20 mouse cellular contexts compared by ENCODE assay signal in genomic region chr10:74181921-74182320, GRCm38 (mm10).
DNase-seq lines count a peak whose midpoint lies in the region; ATAC-seq lines count a peak whose summit lies in the region.
"Had no signal": no experiment of that assay in that cellular context is flagged by ENCODE, and none has a peak within 500 bp of the region (broad histone marks: within the 10 kb centered on the region; RNA-seq: fewer than 3 reads in every experiment).

No protein-coding gene starts in this region.

- no peak overlapping the region for H3K4me3 ChIP-seq in neural tube, embryonic 12.5 days
- H3K4me3 ChIP-seq in neural tube, embryonic 14.5 days (ENCODE audit: low read depth, low read length) = no peak overlapping the region
- H3K4me3 ChIP-seq in forebrain, embryonic 10.5 days = no peak overlapping the region
- H3K4me3 ChIP-seq: embryonic facial prominence, embryonic 13.5 days; embryonic facial prominence, embryonic 15.5 days; erythroblast, embryonic 14.5 days; forebrain, embryonic 13.5 days; forebrain, embryonic 15.5 days had no signal

- no peak overlapping the region for H3K4me2 ChIP-seq in neural tube, embryonic 12.5 days (replicated peaks)
- no peak overlapping the region for H3K4me2 ChIP-seq in neural tube, embryonic 14.5 days (ENCODE audit: low read depth, low read length)
- H3K4me2 ChIP-seq: embryonic facial prominence, embryonic 13.5 days; embryonic facial prominence, embryonic 15.5 days; forebrain, embryonic 13.5 days; forebrain, embryonic 15.5 days had no signal

- H3K9ac ChIP-seq in neural tube, embryonic 12.5 days = no peak overlapping the region
- no peak overlapping the region for H3K9ac ChIP-seq in neural tube, embryonic 14.5 days (replicated peaks; ENCODE audit: low read depth, low read length)
- H3K9ac ChIP-seq: embryonic facial prominence, embryonic 13.5 days; embryonic facial prominence, embryonic 15.5 days; forebrain, embryonic 13.5 days; forebrain, embryonic 15.5 days; forebrain, postnatal 0 days had no signal

- no peaks in the 10 kb centered on the region for H3K36me3 ChIP-seq in neural tube, embryonic 12.5 days
- H3K36me3 ChIP-seq in neural tube, embryonic 14.5 days (ENCODE audit: control insufficient read depth, insufficient read depth, low read length) = no peaks in the 10 kb centered on the region
- H3K36me3 ChIP-seq in forebrain, embryonic 10.5 days (replicated peaks) = no peaks in the 10 kb centered on the region
- H3K36me3 ChIP-seq: embryonic facial prominence, embryonic 13.5 days; embryonic facial prominence, embryonic 15.5 days; forebrain, embryonic 15.5 days had no signal

- ATAC-seq in neural tube, embryonic 12.5 days (ENCODE audit: low FRiP score, low read depth) = peak; percentile 81
- peak; percentile 69 for ATAC-seq in neural tube, embryonic 14.5 days (ENCODE audit: low read depth)
- ATAC-seq: forebrain, embryonic 13.5 days; forebrain, embryonic 15.5 days; forebrain, postnatal 0 days had no signal

- WGBS in neural tube, embryonic 12.5 days = 57% methylated on average over 3 of the region's 3 CpGs
- 56% methylated on average over 3 of the region's 3 CpGs for WGBS in neural tube, embryonic 14.5 days
- 78% methylated on average over 3 of the region's 3 CpGs for WGBS in forebrain, embryonic 10.5 days

- H3K9me3 ChIP-seq in neural tube, embryonic 12.5 days = no peaks in the 10 kb centered on the region
- H3K9me3 ChIP-seq in neural tube, embryonic 14.5 days (ENCODE audit: control insufficient read depth, low read length) = no peaks in the 10 kb centered on the region
- H3K9me3 ChIP-seq in forebrain, embryonic 10.5 days = no peaks in the 10 kb centered on the region
- H3K9me3 ChIP-seq: embryonic facial prominence, embryonic 13.5 days; embryonic facial prominence, embryonic 15.5 days; forebrain, embryonic 13.5 days; forebrain, embryonic 15.5 days had no signal

- DNase-seq in neural tube, embryonic 10.5 days (ENCODE audit: extremely low spot score, low spot score) = no peak
- DNase-seq in adrenal gland, postnatal 25 days = no peak
- DNase-seq in forebrain, embryonic 10.5 days (ENCODE audit: extremely low spot score, low spot score) = no peak
- DNase-seq: adrenal gland, adult 2 months; adrenal gland, postnatal 10 days; adrenal gland, postnatal 36 days; cerebellum, adult 11-12 months; cerebellum, adult 2 months; cerebellum, adult 9-10 months; cerebellum, postnatal 10 days; cerebellum, postnatal 36 days; embryo, embryonic 11 days; forebrain, postnatal 0 days had no signal

- H3K27ac ChIP-seq in neural tube, embryonic 12.5 days = no peak overlapping the region
- H3K27ac ChIP-seq in neural tube, embryonic 14.5 days (ENCODE audit: low read depth, low read length) = no peak overlapping the region
- no peak overlapping the region for H3K27ac ChIP-seq in forebrain, embryonic 10.5 days
- H3K27ac ChIP-seq: embryonic facial prominence, embryonic 13.5 days; embryonic facial prominence, embryonic 15.5 days; forebrain, embryonic 13.5 days; forebrain, embryonic 15.5 days had no signal

- H3K4me1 ChIP-seq in neural tube, embryonic 12.5 days = no peaks in the 10 kb centered on the region
- no peaks in the 10 kb centered on the region for H3K4me1 ChIP-seq in neural tube, embryonic 14.5 days (ENCODE audit: control insufficient read depth, insufficient read depth, low read length)
- no peaks in the 10 kb centered on the region for H3K4me1 ChIP-seq in forebrain, embryonic 10.5 days
- H3K4me1 ChIP-seq: embryonic facial prominence, embryonic 13.5 days; embryonic facial prominence, embryonic 15.5 days; forebrain, embryonic 13.5 days; forebrain, embryonic 15.5 days had no signal

- H3K27me3 ChIP-seq in neural tube, embryonic 12.5 days (replicated peaks) = no peaks in the 10 kb centered on the region
- no peaks in the 10 kb centered on the region for H3K27me3 ChIP-seq in neural tube, embryonic 14.5 days (ENCODE audit: control insufficient read depth, insufficient read depth, low read length)
- H3K27me3 ChIP-seq in forebrain, embryonic 10.5 days (ENCODE audit: poor library complexity, severe bottlenecking) = no peaks in the 10 kb centered on the region
- H3K27me3 ChIP-seq: embryonic facial prominence, embryonic 13.5 days; embryonic facial prominence, embryonic 15.5 days; forebrain, embryonic 13.5 days; forebrain, embryonic 15.5 days had no signal
